Mouse (Mus musculus): ENCODE data around the gene Snap91.
A peak's percentile ranks its signal among the peaks of the same experiment; 100 is the strongest.

Gene Snap91

DNA sequence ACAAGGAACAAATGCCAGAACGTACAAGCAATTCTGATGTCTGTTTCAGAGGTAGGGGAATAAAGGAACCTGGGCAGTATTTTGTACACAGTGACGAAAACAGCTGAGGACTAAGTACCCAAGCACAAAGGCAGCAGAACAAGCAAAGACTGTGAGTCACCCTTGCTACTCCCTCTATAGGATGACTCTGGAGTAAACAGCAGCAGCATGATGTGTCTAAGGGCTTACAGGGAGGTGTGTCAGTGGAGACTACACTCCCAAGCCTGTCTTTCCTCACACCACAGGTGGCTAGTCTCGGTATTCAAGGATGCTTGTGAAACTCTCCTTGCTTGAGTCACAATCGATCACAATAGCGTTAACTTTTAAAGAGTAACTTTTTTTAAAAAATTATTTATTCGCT, 66.1 kb downstream of the Snap91 start:
- no peak for DNase-seq (ENCODE audit: low spot score)

- no peak for DNase-seq (ENCODE audit: low spot score)
These were observed 67.1 kb downstream of the Snap91 start for GRCm38 (mm10) chr9:86813327-86813726.

DNA sequence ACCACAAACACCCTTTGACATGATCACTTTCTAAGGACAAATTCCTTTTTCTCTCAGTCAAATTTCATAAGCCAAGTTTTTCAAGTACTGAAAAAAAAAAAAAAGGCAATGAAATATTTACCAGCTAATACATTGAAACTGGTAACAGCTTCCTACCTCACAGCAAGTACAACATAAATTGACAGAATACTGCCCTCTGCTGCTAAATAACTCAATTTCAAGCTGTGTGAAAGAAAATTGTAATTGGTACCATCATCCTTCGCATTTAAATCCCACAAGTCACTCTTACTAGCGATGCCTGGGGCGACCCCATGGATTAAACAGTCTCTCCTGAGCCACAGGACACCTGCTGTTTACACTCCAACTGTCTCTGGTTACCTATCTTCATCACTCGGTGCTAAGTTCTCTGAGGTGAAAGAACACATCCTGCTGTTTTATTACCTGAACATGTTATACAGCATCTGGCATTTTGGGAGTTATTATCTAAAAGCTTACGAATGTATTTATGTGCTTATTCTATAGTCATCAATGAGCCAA, 69.7 kb downstream of the Snap91 start:
- DNase-seq (ENCODE audit: low spot score): no peak

DNA sequence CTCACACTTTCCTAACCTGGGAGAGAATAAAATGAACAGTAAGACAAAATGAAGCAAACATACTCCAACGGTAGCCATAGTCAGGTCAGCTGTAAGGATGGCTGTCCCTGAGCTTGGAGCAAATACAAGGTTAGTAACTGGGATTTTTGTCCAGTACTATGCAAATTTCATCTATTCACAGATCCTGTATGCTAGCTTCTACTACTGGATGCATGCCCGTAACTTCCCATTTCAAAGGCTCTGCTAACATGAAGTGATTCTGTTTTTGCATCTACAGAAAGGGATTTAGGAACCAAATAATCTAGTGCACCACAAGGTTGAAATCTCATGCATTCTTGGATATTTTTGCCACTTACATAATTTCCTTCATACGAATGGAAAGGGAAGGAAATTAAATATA, 70.2 kb downstream of the Snap91 start:
- no peak for DNase-seq (ENCODE audit: low spot score)

GRCm38 (mm10) chr9:86800600-86801163, 79.8 kb downstream of the Snap91 start:
- DNase-seq (ENCODE audit: low spot score): no peak

GRCm38 (mm10) chr9:86799099-86799498, 81.4 kb downstream of the Snap91 start:
- no peak for DNase-seq (ENCODE audit: low spot score)

DNA sequence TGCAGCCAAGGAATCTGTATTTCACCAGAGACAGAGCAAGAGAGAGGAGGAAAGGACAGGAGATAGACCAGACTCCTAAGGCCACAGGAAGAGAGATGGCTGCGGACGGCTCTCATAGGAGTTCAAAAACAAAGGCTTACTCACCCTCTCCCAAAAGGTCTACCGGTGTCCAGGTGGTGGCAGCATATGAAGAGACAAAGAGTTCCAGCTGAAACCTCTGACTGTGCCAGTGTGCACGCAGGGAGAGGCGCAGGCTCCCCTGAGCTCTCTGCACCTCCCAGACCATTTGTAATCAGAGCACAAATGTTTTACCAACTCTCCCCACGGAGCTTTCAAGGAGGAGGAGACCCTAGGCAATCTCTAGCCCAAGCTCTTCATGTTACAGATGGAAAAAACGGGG, 81.8 kb downstream of the Snap91 start:
- no peak for DNase-seq (ENCODE audit: low spot score)

- no peak for DNase-seq (ENCODE audit: low spot score)
These were observed 82.3 kb downstream of the Snap91 start for GRCm38 (mm10) chr9:86798129-86798528.

- DNase-seq (ENCODE audit: low spot score): no peak
These were observed 82.9 kb downstream of the Snap91 start for GRCm38 (mm10) chr9:86797553-86797952.

DNA sequence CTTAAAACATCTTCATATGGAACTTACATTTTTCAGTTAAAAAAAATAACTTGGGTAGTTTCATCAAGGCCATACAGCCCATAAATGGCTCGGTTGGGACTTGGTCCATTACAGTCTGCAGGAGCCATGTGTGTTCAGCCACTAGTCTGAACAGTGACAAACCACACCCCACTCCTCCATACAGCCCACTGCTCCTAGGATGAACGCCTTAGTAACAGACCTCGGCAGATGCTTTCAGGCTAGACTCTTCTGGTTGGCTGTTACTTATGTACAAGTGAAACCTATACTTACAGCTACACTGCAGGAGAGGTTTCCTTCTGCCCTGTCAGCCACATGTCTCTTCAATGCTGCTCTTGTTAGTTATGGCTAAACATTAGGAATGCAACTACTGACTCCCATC, 85.2 kb downstream of the Snap91 start:
- no peak for DNase-seq (ENCODE audit: low spot score)

- no peak for DNase-seq (ENCODE audit: low spot score)
These were observed 88.5 kb downstream of the Snap91 start for GRCm38 (mm10) chr9:86791927-86792326.

GRCm38 (mm10) chr9:86789186-86789585, 91.3 kb downstream of the Snap91 start:
- DNase-seq (ENCODE audit: low spot score): no peak

GRCm38 (mm10) chr9:86782836-86783235, 97.6 kb downstream of the Snap91 start:
- DNase-seq (ENCODE audit: low spot score): no peak

GRCm38 (mm10) chr9:86781426-86781825, 99.0 kb downstream of the Snap91 start:
- no peak for DNase-seq (ENCODE audit: low spot score)

- DNase-seq (ENCODE audit: low spot score): no peak
These were observed 102.2 kb downstream of the Snap91 start for GRCm38 (mm10) chr9:86778212-86778611.

DNA sequence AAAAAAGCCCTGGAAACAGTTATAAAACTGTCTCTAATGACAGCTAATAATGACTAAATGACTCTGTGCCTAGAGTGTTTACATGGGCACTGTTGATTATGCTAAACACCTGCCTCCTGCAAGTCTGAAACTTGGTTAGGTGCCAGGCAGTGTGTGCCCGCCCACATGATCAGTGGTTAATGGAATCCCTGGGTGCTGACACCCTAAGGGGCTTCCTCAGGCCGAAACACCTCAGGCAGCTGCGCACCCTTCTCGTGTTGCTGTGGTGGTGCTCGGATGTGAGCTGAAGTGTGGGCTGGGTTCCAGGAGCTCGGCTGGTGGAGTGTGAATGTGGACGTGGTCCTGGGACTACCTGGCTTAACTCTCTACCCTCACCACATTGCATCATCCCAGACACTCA, 103.1 kb downstream of the Snap91 start:
- DNase-seq (ENCODE audit: low spot score): no peak

DNA sequence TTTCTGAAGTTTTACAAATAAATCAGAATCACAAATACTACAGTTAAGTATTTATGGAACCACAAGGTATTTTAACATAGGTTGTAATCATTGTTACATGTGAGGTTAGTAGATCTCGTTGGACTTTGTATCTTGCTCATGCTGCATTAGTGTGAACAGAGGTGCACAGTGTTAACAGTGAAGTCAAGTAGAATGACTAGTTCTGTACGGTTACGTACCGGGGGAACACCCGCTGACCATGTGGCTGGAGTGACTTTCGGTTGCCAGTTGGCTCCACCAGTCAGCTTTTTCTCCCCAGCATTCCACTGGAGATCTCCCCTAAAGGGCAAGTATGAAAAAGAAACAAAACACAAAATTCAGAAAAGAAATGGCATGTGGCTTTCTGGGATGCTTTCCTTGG, 105.1 kb downstream of the Snap91 start:
- no peak for DNase-seq (ENCODE audit: low spot score)

GRCm38 (mm10) chr9:86773996-86774395, 106.5 kb downstream of the Snap91 start:
- no peak for DNase-seq (ENCODE audit: low spot score)

- no peak for DNase-seq (ENCODE audit: low spot score)
These were observed 107.6 kb downstream of the Snap91 start for GRCm38 (mm10) chr9:86772897-86773296.

DNA sequence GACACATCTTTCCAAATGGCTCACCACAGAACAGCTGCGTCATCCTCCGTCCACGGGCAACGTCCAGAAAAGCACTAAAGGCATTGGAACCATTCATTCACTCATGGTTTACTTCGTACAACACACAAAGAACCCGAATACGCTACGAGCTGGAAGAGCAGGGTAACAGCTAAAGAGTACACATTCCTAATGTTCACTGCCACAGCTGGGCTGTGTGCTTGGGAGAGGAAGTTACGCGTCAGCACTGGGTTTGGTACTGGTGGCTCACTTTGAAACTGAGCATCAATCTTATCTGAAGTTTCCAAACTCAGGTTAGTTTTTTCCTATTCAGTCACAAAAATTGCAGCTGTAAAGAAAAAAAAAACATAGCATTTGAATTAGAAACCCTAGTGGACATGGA, 113.5 kb downstream of the Snap91 start:
- no peak for DNase-seq (ENCODE audit: low spot score)

DNA sequence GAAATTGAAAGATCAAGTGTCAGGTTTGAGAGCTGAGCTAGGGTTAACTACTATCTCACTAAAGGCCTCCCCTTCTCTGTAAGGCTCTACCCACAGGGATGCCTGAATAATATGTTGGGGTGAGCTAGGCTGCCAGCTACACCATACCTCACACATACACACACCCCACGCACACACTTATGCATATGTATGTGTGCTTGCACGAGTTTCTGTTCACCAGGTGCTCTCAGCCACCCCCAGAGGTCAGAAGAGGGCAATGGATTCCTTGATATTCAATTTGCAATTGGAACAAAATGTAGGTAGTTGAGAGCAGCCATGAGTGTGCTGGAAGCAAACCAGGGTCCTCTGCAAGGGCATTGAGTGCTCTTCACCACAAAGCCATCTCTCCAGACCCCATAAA, 116.5 kb downstream of the Snap91 start:
- DNase-seq (ENCODE audit: low spot score): no peak

- DNase-seq (ENCODE audit: low spot score): no peak
These were observed 117.7 kb downstream of the Snap91 start for GRCm38 (mm10) chr9:86762477-86763376.

GRCm38 (mm10) chr9:86745926-86746581, 134.4 kb downstream of the Snap91 start:
- peak; percentile 46 for DNase-seq (ENCODE audit: low spot score)

Data from ovary, postnatal 14 days (tissue).